Mouse (Mus musculus) adrenal gland, adult 2 months (tissue): Measurements from ENCODE around the gene Tgif2. TPM values are rescaled to one million over a fixed set of nuclear protein-coding genes. Genes with fewer than 3 reads are reported as not detected.
"Not testable (repeated sequence)": the region's sequence is repeated elsewhere in the genome, so short reads cannot be mapped to it uniquely, and the experiment has no call there.

Source experiments
- DNase-seq: peaks from one replicate; pipeline ENCODE4 v3.0.0; 2021
- polyA plus RNA-seq: library from polyadenylated mRNA; depleted of rRNA; stranded (reverse); fragments of >200 nt; gene quantifications from 2 replicates; pipeline ENCODE4 v1.2.3, GENCODE M21; 2012
- total RNA-seq, 2 experiments: library from RNA; stranded (reverse); gene quantifications; 2 replicates each; pipeline ENCODE4 v1.2.3; 2021

Tgif2 gene
- total and polyA plus RNA-seq, 3 experiments = 1.8 to 8.5 (median 4.3) TPM

- DNase-seq = no peak
These were observed 3.5 kb downstream of the Tgif2 start for GRCm38 (mm10) chr2:156843331-156843730.

- DNase-seq = no peak
These were observed 4.9 kb downstream of the Tgif2 start for GRCm38 (mm10) chr2:156844715-156845114.

- DNase-seq = no peak
These were observed 7.8 kb downstream of the Tgif2 start for GRCm38 (mm10) chr2:156847653-156848052.

GRCm38 (mm10) chr2:156848526-156849182 lies 8.8 kb downstream of the Tgif2 start:
- DNase-seq = no peak

GRCm38 (mm10) chr2:156850505-156850904 lies 10.7 kb downstream of the Tgif2 start:
- no peak for DNase-seq

- DNase-seq = not testable (repeated sequence)
These were observed 13.8 kb downstream of the Tgif2 start for GRCm38 (mm10) chr2:156853584-156853983.

GRCm38 (mm10) chr2:156853999-156854771 lies 14.4 kb downstream of the Tgif2 start:
- DNase-seq = peak; percentile 41

GRCm38 (mm10) chr2:156856311-156856710 lies 16.5 kb downstream of the Tgif2 start:
- DNase-seq = no peak

- DNase-seq = no peak
These were observed 17.6 kb downstream of the Tgif2 start for GRCm38 (mm10) chr2:156857385-156857791.

- DNase-seq = no peak
These were observed 18.0 kb downstream of the Tgif2 start, which contains the start of gene 4930518I15Rik for GRCm38 (mm10) chr2:156857835-156858234. Gene 4930518I15Rik, minus strand, starts transcription at chr2:156857946.

- DNase-seq = no peak
These were observed 18.9 kb downstream of the Tgif2 start for GRCm38 (mm10) chr2:156858671-156859070.

- peak; percentile 65 for DNase-seq
These were observed 22.4 kb downstream of the Tgif2 start for GRCm38 (mm10) chr2:156862041-156862717.

- peak; percentile 99 for DNase-seq
These were observed 23.1 kb downstream of the Tgif2 start, which contains the start of gene Rab5if for GRCm38 (mm10) chr2:156862772-156863486. Gene Rab5if, plus strand, starts transcription at chr2:156863128.

GRCm38 (mm10) chr2:156863487-156864160 lies 23.8 kb downstream of the Tgif2 start:
- peak; percentile 91 for DNase-seq

- peak; percentile 38 for DNase-seq
These were observed 24.7 kb downstream of the Tgif2 start for GRCm38 (mm10) chr2:156864481-156864880.

GRCm38 (mm10) chr2:156868994-156869393 lies 29.2 kb downstream of the Tgif2 start:
- peak; percentile 49 for DNase-seq

- no peak for DNase-seq
These were observed 29.7 kb downstream of the Tgif2 start for GRCm38 (mm10) chr2:156869554-156869953.

- peak; percentile 71 for DNase-seq
These were observed 30.7 kb downstream of the Tgif2 start for GRCm38 (mm10) chr2:156870519-156870918.

GRCm38 (mm10) chr2:156873629-156874028 lies 33.8 kb downstream of the Tgif2 start:
- peak; percentile 52 for DNase-seq

GRCm38 (mm10) chr2:156874047-156874759 lies 34.4 kb downstream of the Tgif2 start:
- no peak for DNase-seq
